Mouse (Mus musculus): ENCODE measurements at regions not wholly inside any gene's neighbourhood (a gene's known extent, or its start where the extent isn't known, plus 50 kb on each side); places are given as distances from the start of the nearest gene placed in this dataset.

GRCm38 (mm10) chr19:33053199-33053867, 296.0 kb downstream of the Pten start:
- DNase-seq = no peak

- no peak for DNase-seq
Observed at GRCm38 (mm10) chr19:33056372-33056791, 299.1 kb downstream of the Pten start.

- no peak for DNase-seq
Observed at GRCm38 (mm10) chr19:33061006-33061405, 303.7 kb downstream of the Pten start.

- DNase-seq = no peak
Observed at GRCm38 (mm10) chr19:33062165-33063058, 305.1 kb downstream of the Pten start.

- peak; percentile 40 for DNase-seq
Observed at GRCm38 (mm10) chr19:33065274-33066200, 308.2 kb downstream of the Pten start.

GRCm38 (mm10) chr19:33068351-33068955, 311.2 kb downstream of the Pten start:
- no peak for DNase-seq

GRCm38 (mm10) chr19:33069761-33070160, 312.5 kb downstream of the Pten start:
- no peak for DNase-seq

- no peak for DNase-seq
Observed at GRCm38 (mm10) chr19:33072299-33072698, 315.0 kb downstream of the Pten start.

- peak; percentile 32 for DNase-seq
Observed at GRCm38 (mm10) chr19:33074907-33075306, 317.2 kb downstream of the Rnls start.

GRCm38 (mm10) chr19:33078681-33079360, 313.3 kb downstream of the Rnls start:
- no peak for DNase-seq

GRCm38 (mm10) chr19:33079959-33080358, 312.1 kb downstream of the Rnls start:
- peak; percentile 22 for DNase-seq

- no peak for DNase-seq
Observed at GRCm38 (mm10) chr19:33081493-33081892, 310.6 kb downstream of the Rnls start.

GRCm38 (mm10) chr19:33083371-33083770, 308.7 kb downstream of the Rnls start:
- no peak for DNase-seq

- DNase-seq = no peak
Observed at GRCm38 (mm10) chr19:33084683-33085082, 307.4 kb downstream of the Rnls start.

Data from kidney, postnatal 14 days (tissue).